Mouse (Mus musculus): ENCODE measurements at regions not wholly inside any gene's neighbourhood (a gene's known extent, or its start where the extent isn't known, plus 50 kb on each side); places are given as distances from the start of the nearest gene placed in this dataset.
A peak's percentile ranks its signal among the peaks of the same experiment; 100 is the strongest.

GRCm38 (mm10) chr16:12924668-12925067, 184.8 kb upstream of the Ercc4 start:
- no peak for DNase-seq

GRCm38 (mm10) chr16:12925931-12926330, 183.6 kb upstream of the Ercc4 start:
- DNase-seq: no peak

GRCm38 (mm10) chr16:12931111-12931510, 178.4 kb upstream of the Ercc4 start:
- DNase-seq: no peak

GRCm38 (mm10) chr16:12932959-12933358, 176.5 kb upstream of the Ercc4 start:
- no peak for DNase-seq

GRCm38 (mm10) chr16:12934586-12934985, 174.9 kb upstream of the Ercc4 start:
- DNase-seq: no peak

- DNase-seq: no peak
These were observed 174.2 kb upstream of the Ercc4 start for GRCm38 (mm10) chr16:12935266-12935665.

DNA sequence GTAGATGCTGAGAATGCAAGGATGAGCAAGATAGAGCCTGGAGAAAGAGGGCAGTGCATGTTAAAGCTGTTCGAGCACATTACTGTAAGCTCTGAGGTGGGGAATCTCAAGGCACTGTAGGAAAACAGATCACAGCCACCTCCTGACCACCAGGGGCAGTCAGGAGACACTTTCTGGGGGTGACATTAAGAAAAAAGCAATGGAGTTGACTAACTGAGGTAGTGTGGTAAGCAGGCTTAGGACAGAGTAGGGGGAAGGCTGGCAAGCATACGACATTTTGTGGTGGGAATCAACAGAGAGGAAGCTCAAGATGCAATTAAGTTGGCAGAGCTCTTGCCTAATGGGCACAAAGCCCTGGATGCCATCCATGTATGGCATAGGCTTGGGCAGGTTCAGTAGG, 172.9 kb upstream of the Ercc4 start:
- DNase-seq: no peak

- DNase-seq: no peak
These were observed 170.9 kb upstream of the Ercc4 start for GRCm38 (mm10) chr16:12938563-12938962.

DNA sequence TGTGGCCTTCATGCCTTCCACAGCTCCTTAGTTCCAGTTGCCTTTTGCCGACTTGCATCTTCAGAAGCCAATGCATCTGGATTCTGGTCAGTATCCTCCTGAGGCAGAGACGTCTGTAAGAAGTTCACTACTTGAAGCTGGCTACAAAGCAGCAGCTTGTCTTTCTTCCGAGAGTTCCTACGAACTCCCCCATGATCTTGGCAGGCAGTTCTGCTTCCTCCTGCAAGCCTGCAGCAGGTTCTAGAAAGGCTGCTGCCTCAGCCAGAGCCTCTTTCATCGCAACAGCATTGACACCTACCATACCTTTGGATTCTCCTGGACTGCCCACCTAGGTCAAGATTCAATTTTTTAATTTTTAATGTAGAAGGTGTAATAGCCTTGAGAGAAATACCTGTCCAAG, 158.3 kb upstream of the Ercc4 start:
- DNase-seq: no peak

- DNase-seq: no peak
These were observed 155.5 kb upstream of the Ercc4 start for GRCm38 (mm10) chr16:12954028-12954427.

- no peak for DNase-seq
These were observed 153.1 kb upstream of the Ercc4 start for GRCm38 (mm10) chr16:12956416-12956815.

GRCm38 (mm10) chr16:12960885-12961284, 148.6 kb upstream of the Ercc4 start:
- DNase-seq: no peak

DNA sequence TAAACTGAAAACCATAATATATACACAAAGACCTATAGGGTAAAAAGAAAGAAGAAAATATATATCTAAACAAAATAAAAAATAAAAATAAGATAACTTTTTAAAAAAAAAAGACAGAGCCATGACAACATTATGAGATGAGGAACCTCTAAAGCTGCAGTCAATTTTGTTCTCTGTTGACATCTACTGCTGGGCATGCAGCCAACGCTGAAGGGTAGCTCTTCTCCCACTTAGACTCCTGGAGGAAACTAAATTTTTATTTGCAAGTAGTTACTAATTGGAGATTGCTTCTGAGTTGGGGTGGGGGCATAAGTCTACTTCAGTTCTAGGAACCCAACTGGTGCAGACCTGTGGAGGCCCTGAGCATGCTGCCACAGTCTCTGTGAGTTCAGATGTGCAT, 126.8 kb upstream of the Ercc4 start:
- DNase-seq: peak; percentile 13

- peak; percentile 6 for DNase-seq
These were observed 108.1 kb upstream of the Ercc4 start for GRCm38 (mm10) chr16:13001288-13001880.

GRCm38 (mm10) chr16:13012863-13013262, 96.6 kb upstream of the Ercc4 start:
- DNase-seq: no peak

DNA sequence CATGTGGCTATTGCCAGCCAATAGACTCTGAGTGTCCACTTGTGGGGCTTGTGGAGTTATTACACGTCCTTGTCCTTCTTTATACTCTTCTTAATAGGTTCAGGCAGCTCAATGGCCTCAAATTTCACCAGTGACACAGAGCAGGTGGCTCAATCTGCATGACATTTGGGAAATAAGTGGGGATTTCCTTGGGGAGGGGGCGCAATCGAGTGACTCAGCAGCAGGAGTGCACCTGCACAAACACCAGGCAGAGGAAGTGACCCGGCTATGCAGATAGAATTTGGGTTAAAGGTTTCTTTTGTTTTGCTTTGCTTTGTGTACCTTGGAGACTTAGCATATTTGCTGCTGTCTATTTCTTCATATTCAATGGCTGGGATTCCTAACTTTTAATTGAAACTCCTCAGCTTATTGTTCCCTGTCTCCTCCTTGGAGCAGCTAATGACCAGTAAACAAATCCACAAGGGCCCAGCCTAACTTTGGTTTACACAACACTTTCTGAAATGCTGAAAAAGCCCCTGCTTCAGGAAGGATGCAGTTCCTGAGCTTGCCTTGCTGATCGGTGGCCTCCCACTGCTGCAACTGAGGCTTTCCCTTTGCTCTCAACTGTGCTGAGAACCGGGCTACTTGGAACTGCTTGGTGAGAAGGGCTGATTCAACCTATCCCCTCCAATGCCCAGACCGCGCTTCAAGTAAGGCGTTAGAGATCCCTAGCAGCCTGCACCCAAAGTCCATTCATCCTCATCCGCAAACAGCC, 95.4 kb upstream of the Ercc4 start:
- DNase-seq: no peak

GRCm38 (mm10) chr16:13022875-13023274, 86.6 kb upstream of the Ercc4 start:
- peak; percentile 15 for DNase-seq

DNA sequence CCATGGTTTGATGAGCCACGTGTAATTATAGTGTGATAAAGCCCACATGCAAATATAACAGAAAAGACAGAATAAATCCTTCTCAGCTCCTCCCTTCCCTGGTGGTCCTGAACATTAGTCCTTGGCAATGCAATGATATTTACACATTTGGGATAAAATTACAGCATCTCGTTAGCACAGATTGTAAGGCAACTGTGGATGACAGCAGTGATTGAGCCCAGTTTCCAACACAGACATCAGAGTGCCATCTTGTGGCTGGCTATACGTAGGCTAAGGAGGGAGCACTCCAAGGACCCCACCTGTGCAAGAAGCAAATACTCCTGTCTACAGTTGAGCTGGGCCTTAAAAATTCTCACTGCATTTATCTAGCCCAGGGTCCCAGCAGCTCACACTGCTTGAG, 84.1 kb upstream of the Ercc4 start:
- peak; percentile 19 for DNase-seq

DNA sequence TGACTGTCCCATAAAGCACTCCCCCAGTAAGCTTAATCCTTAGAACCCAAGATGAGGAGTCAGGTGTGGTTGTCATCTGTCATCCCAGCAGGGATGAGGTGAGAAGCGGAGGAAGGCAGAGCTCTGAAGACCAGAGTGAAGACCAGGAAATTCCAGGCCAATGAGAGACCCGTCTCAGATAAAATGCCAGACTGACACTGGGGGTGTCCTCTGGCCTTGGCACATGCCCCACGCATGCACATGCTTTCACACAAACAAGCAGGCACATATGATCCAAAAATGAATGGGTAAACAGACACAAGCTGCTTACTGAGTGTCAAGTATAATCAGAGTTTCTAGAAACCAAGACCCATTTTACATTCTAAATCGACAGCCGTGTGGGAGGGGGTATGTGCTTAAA, 75.3 kb upstream of the Ercc4 start:
- DNase-seq: no peak

GRCm38 (mm10) chr16:13036596-13036995, 72.9 kb upstream of the Ercc4 start:
- DNase-seq: no peak

DNA sequence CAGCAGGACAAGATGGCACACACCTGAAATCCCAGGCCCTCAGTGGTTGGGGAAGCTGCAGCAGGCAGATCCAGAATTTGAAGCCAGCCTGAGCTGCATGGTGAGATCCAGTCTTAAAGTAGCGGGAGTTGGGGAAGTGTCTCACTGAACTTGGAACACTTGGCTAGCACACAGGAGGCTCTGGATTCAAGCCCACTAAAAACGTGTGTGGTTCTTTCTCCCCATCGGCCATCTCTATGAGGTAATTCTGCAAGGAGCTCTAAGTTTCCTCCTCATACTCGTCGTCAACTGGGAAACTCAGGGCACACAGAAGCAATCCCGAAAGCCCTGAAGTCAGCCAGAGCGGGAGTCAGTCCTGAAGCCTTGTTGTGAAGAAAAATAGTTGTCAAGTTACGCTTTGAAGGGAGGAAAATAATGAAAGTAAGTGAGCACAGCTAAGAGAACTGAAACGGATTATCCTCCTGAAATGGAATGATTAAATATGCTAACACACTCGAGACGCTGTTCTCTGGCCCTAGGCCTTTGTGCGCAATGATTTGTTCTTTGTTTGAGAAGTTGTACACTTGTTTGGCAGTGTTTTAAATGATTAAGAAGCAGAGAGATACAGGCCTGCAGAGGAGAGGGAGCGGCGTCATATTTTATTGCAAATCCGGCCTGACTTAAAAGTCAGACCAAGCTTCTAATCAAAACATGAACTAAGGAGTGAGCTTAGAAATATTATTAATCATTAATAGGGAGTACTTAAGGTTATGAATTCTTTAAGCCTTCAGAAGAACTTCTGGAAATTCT, 69.0 kb upstream of the Ercc4 start:
- peak; percentile 16 for DNase-seq

GRCm38 (mm10) chr16:13041356-13041755, 68.1 kb upstream of the Ercc4 start:
- DNase-seq: no peak

GRCm38 (mm10) chr16:13045079-13045590, 64.3 kb upstream of the Ercc4 start:
- no peak for DNase-seq

Measured in lung, postnatal 10 days (tissue).